Mouse (Mus musculus): ENCODE measurements around the gene Yif1a.
A peak's percentile ranks its signal among the peaks of the same experiment; 100 is the strongest.

Gene Yif1a

GRCm38 (mm10) chr19:5124055-5124614, 35.8 kb downstream of the Yif1a start:
- no peak for DNase-seq

- no peak for DNase-seq
Observed at GRCm38 (mm10) chr19:5129770-5130169, 41.4 kb downstream of the Yif1a start.

GRCm38 (mm10) chr19:5131237-5131636, 42.9 kb downstream of the Yif1a start:
- no peak for DNase-seq

- DNase-seq, result peak in 1 of 2 experiments; percentile 29
Observed at GRCm38 (mm10) chr19:5139640-5140039, 51.3 kb downstream of the Yif1a start.
